Mouse (Mus musculus) limb, embryonic 11.5 days (tissue): ENCODE measurements around the gene Tcf3. TPM values are rescaled to one million over a fixed set of nuclear protein-coding genes. Genes with fewer than 3 reads are reported as not detected.

Experiments
- ATAC-seq: fragments of 200-750 bp; cut with Nextera tagmentation; 2 replicates; pipeline ENCODE4 v1.8.0; 2017; ENCODE audit warnings: low read depth; ENCODE audit not compliant: insufficient number of reproducible peaks, low FRiP score, low TSS enrichment
- DNase-seq: peaks from one replicate; pipeline ENCODE4 v3.0.0-alpha.2; 2015; ENCODE audit warnings: low spot score
- H3K27ac ChIP-seq: fragments of 300-500 bp; sonication (generic); replicated peaks from 2 replicates; pipeline ENCODE4 v1.5.1; 2014; ENCODE audit warnings: low read depth, mild to moderate bottlenecking, low read length
- H3K27me3 ChIP-seq: fragments of 300-500 bp; sonication (generic); 2 replicates; pipeline ENCODE4 v1.6.1; 2014; ENCODE audit warnings: mild to moderate bottlenecking, low read length, mixed read lengths; ENCODE audit not compliant: control insufficient read depth, insufficient read depth
- H3K36me3 ChIP-seq: fragments of 300-500 bp; sonication (generic); 2 replicates; pipeline ENCODE4 v1.6.1; 2014; ENCODE audit warnings: mild to moderate bottlenecking, low read length, moderate library complexity, mixed read lengths; ENCODE audit not compliant: control insufficient read depth, insufficient read depth
- H3K4me1 ChIP-seq: fragments of 300-500 bp; sonication (generic); 2 replicates; pipeline ENCODE4 v1.6.1; 2014; ENCODE audit warnings: low read length, mixed read lengths; ENCODE audit not compliant: control insufficient read depth, insufficient read depth
- H3K4me2 ChIP-seq: fragments of 300-500 bp; sonication (generic); 2 replicates; pipeline ENCODE4 v1.6.1; 2014; ENCODE audit warnings: low read depth, mild to moderate bottlenecking, moderate library complexity; ENCODE audit not compliant: severe bottlenecking
- H3K4me3 ChIP-seq: fragments of 300-500 bp; sonication (generic); 2 replicates; pipeline ENCODE4 v1.5.1; 2014; ENCODE audit warnings: low read depth, low read length
- H3K9ac ChIP-seq: fragments of 300-500 bp; sonication (generic); 2 replicates; pipeline ENCODE4 v1.6.1; 2014; ENCODE audit warnings: mild to moderate bottlenecking, low read length
- H3K9me3 ChIP-seq: fragments of 300-500 bp; sonication (generic); 2 replicates; pipeline ENCODE4 v1.6.1; 2016; ENCODE audit warnings: low read length; ENCODE audit not compliant: control insufficient read depth
- WGBS: fragments of 180-500 bp; shearing (Covaris S2); extraction: QIAGEN DNeasy Blood & Tissue Kit; methylation state at CpG from one replicate; pipeline ENCODE4 v1.1.7; 2014; 5-methylcytosine and 5-hydroxymethylcytosine counted together
- polyA plus RNA-seq: library from polyadenylated mRNA; unstranded; fragments of >200 nt; fragmentation: Nextera tagmentation; extraction: Ambion mirVana; gene quantifications from 2 replicates; pipeline ENCODE4 v1.2.1, GENCODE M21; 2014

The Tcf3 gene
- polyA plus RNA-seq, 1 experiment from 2014 or later = 232 TPM

DNA sequence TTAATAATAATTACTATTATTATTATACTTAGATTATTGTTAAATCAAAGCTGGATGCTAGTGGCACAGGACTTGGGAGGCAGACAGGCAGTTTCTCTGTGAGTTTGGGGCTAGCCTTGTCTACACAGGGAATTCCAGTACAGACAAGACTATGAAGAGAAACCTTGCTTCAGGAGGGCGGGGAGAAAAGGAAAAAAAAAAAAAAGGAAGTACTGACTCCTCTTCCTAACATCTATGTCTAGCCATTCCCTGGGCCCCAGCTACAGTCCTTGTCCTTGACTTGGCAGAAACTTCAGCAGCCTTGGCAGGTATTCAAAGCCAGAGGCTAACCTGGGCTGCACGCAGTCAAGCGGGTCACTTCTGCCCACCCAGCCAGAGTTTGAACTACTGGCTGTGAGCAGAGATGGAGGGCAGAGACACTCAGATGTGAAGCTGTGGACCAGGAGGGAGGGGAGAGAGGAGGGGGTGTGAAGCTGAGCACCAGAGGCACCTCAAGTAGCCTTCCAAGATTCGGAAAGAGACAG lies 44.2 kb downstream of the Tcf3 start:
- H3K4me2 ChIP-seq = no peak overlapping the region
- 81% methylated on average over 4 of the region's 4 CpGs for WGBS
- H3K27ac ChIP-seq = no peak overlapping the region
- H3K9ac ChIP-seq = no peak overlapping the region
- H3K36me3 ChIP-seq = peaks cover 27% of the 10 kb centered on the region
- no peak overlapping the region for H3K4me3 ChIP-seq
- H3K9me3 ChIP-seq = no peaks in the 10 kb centered on the region
- no peak for DNase-seq
- peaks cover 23% of the 10 kb centered on the region for H3K4me1 ChIP-seq
- ATAC-seq = no peak
- H3K27me3 ChIP-seq = no peaks in the 10 kb centered on the region

DNA sequence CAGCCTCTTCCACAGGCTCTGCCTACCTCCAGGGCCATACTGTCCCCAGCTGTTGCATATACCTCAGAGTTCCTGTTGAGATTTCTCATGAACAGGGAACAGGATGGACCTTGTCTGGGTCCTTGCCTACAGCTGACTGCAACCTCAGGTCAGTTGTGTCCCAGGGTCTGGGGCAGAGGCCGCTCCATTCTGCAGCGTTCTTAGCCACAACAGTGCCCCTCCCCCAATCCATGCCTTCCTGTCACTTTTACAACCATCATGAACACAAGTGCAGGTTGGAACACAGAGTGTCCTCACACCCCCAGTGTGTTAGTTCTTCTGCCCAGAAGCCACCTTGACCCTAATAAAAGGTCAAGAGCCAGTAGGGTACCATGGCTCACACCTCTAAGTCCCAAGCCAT lies 44.7 kb downstream of the Tcf3 start:
- no peaks in the 10 kb centered on the region for H3K27me3 ChIP-seq
- no peaks in the 10 kb centered on the region for H3K9me3 ChIP-seq
- no peak overlapping the region for H3K4me3 ChIP-seq
- peak overlapping the region; percentile 92; the same call in 1 of the 2 replicates for H3K4me2 ChIP-seq
- H3K36me3 ChIP-seq = peaks cover 22% of the 10 kb centered on the region
- 11% methylated on average over 2 of the region's 2 CpGs for WGBS
- no peak overlapping the region for H3K27ac ChIP-seq
- peaks cover 28% of the 10 kb centered on the region for H3K4me1 ChIP-seq
- DNase-seq (no peak), ATAC-seq (no peak)
- no peak overlapping the region for H3K9ac ChIP-seq

DNA sequence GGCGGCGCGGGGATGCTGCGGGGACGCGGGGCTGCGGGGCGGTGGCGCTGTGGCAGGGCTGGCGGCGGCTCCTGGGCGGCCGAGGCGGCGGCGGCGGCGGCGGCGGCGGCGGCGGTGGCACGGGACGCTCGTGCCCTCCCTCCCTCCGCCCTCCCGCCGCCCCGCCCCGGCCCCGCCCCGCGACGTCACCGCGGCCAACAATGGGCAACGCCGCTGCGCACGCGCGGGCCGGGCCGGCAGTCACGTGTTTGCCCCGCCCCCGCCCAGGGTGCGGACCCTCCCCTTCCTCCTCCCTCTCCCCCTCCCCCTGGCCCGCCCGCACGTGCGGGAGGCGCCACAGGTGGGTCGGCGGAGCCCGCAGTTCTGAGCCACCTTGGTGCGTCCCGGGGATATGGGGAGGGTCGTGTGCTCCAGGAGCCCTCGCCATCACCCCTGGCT lies 45.9 kb downstream of the Tcf3 start, which contains the start of gene Mex3d:
Mex3d (minus strand) TSS at position 138 of the 438 bp plus-strand sequence.
- H3K4me1 ChIP-seq = peaks cover 37% of the 10 kb centered on the region
- H3K36me3 ChIP-seq = peaks cover 16% of the 10 kb centered on the region
- peak within 1 kb of the TSS; percentile 92 for H3K4me2 ChIP-seq
- H3K27ac ChIP-seq = peak within 1 kb of the TSS; percentile 78
- ATAC-seq (peak; percentile 36; the same call in 1 of the 2 replicates), DNase-seq (peak; percentile 93)
- WGBS = 0% methylated on average over 17 of the region's 61 CpGs
- peak within 1 kb of the TSS; percentile 96 for H3K9ac ChIP-seq
- H3K9me3 ChIP-seq = no peaks in the 10 kb centered on the region
- H3K4me3 ChIP-seq = peak within 1 kb of the TSS; percentile 99
- H3K27me3 ChIP-seq = no peaks in the 10 kb centered on the region

DNA sequence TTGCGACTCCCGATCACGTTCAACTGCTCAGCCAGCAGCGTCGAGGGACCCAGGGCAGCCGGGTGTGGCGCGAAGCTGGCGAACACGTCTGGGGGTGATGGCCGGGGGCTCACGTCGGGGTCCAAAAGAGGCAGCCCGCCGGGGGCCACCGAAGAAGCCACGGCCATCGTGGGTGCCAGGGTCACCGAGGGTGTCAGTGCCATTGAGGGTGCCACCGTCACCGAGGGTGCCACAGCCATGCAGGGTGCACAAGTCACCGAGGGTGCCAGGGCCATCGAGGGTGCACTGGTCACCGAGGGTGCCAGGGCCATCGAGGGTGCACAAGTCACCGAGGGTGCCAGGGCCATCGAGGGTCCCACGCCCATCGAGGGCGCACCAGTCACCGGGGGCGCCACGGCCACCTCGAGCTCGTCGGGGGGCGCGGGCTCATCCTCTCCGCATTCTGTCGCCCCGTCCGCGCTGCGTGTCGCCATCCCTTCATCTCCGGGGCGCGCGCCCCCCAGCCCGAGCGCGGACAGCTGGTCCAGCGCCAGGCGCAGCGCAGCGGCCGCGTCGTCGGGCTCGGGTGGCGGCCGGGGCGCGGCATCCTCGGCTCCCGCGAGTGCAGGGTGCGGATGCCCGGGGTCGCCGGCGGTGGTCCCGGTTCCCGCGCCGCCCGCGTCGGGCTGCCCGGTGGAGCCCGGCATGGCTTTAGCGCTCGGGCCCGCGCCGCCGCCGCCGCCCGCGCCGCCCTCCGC lies 46.5 kb downstream of the Tcf3 start:
- Histone ChIP-seq H3K27ac (peak overlapping the region; percentile 78), H3K9me3 (no peaks in the 10 kb centered on the region), H3K4me2 (peak overlapping the region; percentile 90), H3K27me3 (no peaks in the 10 kb centered on the region), H3K36me3 (peaks cover 19% of the 10 kb centered on the region), H3K4me3 (peak overlapping the region; percentile 99), H3K4me1 (peaks cover 37% of the 10 kb centered on the region), H3K9ac (peak overlapping the region; percentile 96)
- no peak for ATAC-seq
- WGBS = under 1% methylated on average over 59 of the region's 94 CpGs
- DNase-seq = peak; percentile 50

DNA sequence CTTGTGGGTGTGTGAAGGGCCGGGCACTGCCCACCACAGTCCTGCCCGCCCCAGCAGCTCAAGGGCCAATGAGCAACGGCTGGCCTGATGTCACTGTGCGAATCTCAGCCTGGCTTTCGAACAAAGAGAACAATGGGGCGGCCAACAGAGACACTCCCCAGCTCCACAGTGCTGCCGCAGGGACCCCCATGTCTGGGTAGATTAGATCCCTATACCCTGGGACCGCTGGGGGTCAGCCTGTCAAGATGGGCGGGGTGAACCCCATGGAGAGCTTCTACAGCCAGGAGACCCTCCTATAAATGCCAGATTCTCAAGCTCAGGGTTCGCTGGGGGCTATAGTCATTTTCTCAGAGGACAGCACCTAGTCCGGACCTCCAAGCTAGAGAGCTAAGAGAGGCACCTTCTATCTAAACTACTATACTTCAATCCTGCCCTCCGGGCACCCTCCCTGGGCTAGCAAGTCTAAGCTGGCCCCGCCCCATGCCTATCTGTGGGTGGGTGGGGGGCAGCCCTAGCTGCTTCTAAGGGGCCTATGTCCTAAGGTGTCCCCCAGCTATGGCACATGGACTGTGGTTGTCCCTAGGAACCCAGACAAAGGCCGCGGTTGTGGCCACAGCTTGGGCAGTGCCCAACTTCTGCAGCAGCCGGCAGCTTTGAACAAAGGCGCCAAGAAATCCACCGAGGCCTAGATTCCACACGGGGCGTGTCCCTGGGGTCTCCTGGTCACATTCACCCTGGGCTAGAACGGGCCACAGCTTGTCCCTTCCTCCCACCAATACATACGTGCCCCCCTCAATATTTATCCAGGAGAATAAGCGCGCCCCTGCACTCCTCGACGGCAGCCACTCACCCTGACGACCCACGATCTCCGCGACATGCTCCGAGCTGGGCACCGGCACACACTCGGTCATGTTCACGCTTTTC lies 47.4 kb downstream of the Tcf3 start:
- Histone ChIP-seq H3K4me1 (peaks cover 37% of the 10 kb centered on the region), H3K27me3 (no peaks in the 10 kb centered on the region), H3K4me3 (peak overlapping the region; percentile 99), H3K36me3 (peaks cover 21% of the 10 kb centered on the region), H3K27ac (peak overlapping the region; percentile 78), H3K9me3 (no peaks in the 10 kb centered on the region), H3K9ac (peak overlapping the region; percentile 96), H3K4me2 (peak overlapping the region; percentile 90)
- DNase-seq = peak; percentile 73
- ATAC-seq = peak; percentile 38; the same call in 1 of the 2 replicates
- WGBS = 1% methylated on average over 34 of the region's 34 CpGs

DNA sequence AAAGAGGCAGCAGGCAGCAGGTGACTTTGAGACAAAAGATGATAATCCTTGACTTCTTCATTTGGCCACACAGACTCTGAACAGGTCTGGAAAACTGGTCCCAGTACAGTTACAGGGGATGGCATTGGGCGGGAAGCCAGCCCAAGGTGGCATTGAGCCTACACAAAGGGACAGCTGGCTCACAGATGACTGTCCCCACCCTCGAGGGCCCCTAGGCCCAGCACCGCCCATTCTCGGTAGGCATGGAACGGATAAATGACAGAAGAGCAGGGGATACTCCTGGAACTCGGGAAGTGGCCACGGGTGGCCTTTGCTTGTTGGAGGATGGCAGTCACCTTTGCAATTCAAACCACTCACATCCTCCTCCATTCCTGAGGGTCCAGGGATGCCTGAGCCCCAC lies 48.1 kb downstream of the Tcf3 start:
- peak overlapping the region; percentile 90 for H3K4me2 ChIP-seq
- peak overlapping the region; percentile 78; the same call in 1 of the 2 replicates for H3K27ac ChIP-seq
- no peak for ATAC-seq
- H3K27me3 ChIP-seq = no peaks in the 10 kb centered on the region
- WGBS = 39% methylated on average over 7 of the region's 7 CpGs
- peak overlapping the region; percentile 99 for H3K4me3 ChIP-seq
- H3K9me3 ChIP-seq = no peaks in the 10 kb centered on the region
- no peak for DNase-seq
- H3K9ac ChIP-seq = peak overlapping the region; percentile 96
- peaks cover 37% of the 10 kb centered on the region for H3K4me1 ChIP-seq
- peaks cover 23% of the 10 kb centered on the region for H3K36me3 ChIP-seq

DNA sequence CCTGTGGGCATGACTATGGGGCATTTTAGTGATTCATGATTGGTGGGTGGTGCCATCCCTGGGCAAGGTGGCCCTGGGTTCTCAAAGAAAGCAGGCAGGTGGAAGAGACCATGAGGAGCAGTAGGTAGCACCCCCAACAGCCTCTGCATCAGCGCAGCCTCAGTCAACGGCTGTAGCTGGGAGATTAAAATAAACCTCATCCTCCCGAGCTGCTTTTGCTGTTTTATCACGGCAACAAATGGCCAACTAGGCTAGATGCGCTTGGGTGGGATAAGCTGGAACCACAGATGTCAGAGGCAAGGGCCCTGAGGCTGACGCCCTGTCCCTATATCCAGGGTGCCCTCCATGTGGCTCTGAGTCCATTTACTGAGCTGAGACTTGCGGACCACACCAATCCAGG lies 48.7 kb downstream of the Tcf3 start:
- Histone ChIP-seq H3K27me3 (no peaks in the 10 kb centered on the region), H3K27ac (no peak overlapping the region), H3K9ac (peak overlapping the region; percentile 96), H3K4me1 (peaks cover 37% of the 10 kb centered on the region), H3K4me2 (peak overlapping the region; percentile 90), H3K36me3 (peaks cover 25% of the 10 kb centered on the region), H3K9me3 (no peaks in the 10 kb centered on the region), H3K4me3 (peak overlapping the region; percentile 99)
- ATAC-seq (no peak), DNase-seq (no peak)
- WGBS = 87% methylated on average over 7 of the region's 7 CpGs

DNA sequence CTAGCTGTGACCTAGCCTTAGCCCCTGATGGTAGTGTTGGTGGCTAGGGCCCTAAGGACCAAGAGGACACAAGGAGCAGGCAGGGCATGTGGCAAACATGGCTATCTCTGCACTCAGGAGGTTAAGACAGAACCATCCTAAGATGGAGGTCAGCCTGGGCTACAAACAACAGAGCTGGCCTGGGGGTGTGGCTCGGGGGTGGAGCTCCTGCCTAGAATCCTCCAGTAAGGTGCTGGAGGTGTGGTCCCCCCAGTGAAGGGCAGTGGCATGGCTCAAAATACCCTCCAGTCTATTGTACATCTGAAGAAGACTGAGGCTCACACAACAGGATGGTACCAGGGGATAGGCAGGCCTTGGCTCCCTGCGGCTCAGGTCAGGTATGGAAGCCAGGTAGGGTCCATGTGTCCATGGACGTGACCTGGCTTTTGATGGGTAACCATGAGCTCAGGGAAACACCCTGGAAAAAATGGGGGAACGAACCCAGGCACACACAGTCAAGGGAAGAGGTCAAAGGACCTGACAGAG lies 49.3 kb downstream of the Tcf3 start:
- H3K36me3 ChIP-seq = peaks cover 25% of the 10 kb centered on the region
- H3K9ac ChIP-seq = no peak overlapping the region
- DNase-seq (no peak), ATAC-seq (no peak)
- H3K4me1 ChIP-seq = peaks cover 37% of the 10 kb centered on the region
- peak overlapping the region; percentile 2 for H3K4me2 ChIP-seq
- H3K4me3 ChIP-seq = no peak overlapping the region
- no peaks in the 10 kb centered on the region for H3K9me3 ChIP-seq
- H3K27me3 ChIP-seq = no peaks in the 10 kb centered on the region
- H3K27ac ChIP-seq = no peak overlapping the region
- WGBS = 87% methylated on average over 4 of the region's 4 CpGs
